Mouse (Mus musculus): ENCODE measurements at regions not wholly inside any gene's neighbourhood (a gene's known extent, or its start where the extent isn't known, plus 50 kb on each side); places are given as distances from the start of the nearest gene placed in this dataset.

DNA sequence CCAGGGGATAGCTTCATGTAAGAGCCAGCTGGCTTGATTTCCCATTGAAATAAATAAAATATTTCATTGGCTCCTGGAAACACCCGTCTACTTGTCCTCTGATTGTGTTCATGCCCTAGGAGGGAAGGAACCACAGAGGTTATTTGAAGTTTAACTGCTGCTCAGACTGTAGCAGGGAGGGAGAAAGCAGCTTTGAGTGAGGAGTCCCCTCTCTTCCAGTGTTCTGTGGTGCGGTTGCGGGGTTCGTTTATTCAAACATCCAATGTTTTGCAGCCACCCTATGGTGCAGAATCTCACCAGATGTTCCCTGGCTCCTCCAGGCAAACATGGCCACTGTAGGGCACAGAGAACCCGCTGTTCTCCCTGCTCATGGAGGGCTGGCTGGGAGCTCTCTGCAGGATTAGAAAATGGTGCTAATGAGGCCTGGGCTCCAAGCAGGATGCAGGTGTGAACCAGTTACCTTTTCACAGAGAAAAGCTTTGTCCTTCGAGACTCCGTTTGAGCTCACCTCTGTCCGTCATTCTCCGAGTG is 390.7 kb downstream of the Gpat3 start:
- Histone ChIP-seq H3K36me3 (no peaks in the 10 kb centered on the region), H3K27me3 (ENCODE audit: insufficient read depth, poor library complexity, severe bottlenecking) (no peaks in the 10 kb centered on the region), H3K27ac (no peak overlapping the region), H3K4me1 (no peaks in the 10 kb centered on the region), H3K9me3 (no peaks in the 10 kb centered on the region), H3K4me3 (no peak overlapping the region)
- 74% methylated on average over 9 of the region's 9 CpGs for WGBS
- no peak for DNase-seq (ENCODE audit: low spot score)

DNA sequence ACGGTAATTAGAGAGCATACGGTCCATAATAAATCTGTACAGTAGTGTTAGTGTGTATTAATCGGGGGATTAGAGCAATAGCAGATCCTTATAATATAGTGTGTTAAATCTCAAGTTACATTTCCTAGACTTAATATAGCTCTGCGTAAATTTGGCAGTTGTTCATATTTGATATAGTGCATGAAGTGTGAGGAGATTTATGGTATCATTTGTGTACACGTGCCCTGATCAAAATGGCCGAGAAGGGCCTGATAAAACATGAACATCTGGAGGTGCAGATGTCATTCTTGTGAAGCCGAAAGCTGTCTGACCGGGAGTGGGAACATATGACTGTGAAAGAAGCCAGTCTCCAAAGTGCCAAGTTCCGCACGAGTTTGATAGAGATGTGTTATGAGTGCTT is 376.9 kb downstream of the Gpat3 start:
- H3K27ac ChIP-seq = no peak overlapping the region
- no peaks in the 10 kb centered on the region for H3K36me3 ChIP-seq
- whole genome bisulfite sequencing = 81% methylated on average over 10 of the region's 10 CpGs
- H3K27me3 ChIP-seq (ENCODE audit: insufficient read depth, poor library complexity, severe bottlenecking) = no peaks in the 10 kb centered on the region
- DNase-seq (ENCODE audit: low spot score) = no peak
- no peak overlapping the region for H3K4me3 ChIP-seq
- H3K4me1 ChIP-seq = no peaks in the 10 kb centered on the region
- no peaks in the 10 kb centered on the region for H3K9me3 ChIP-seq

DNA sequence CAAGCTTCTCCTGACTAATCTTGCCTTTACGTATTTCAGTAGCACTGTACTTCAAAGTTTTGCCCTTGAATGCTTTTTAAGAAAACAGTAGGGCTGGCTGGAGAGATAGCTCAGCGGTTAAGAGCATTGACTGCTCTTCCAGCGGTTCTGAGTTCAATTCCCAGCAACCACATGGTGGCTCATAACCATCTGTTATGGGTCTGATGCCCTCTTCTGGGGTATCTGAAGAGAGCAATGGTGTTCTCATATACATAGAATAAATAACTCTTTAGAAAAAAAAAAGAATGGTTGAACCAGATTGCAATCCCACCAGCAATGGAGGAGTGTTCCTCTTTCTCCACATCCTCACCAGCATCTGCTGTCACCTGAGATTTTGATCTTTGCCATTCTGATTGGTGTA is 372.6 kb downstream of the Gpat3 start:
- DNase-seq (ENCODE audit: low spot score) = no peak
- H3K27ac ChIP-seq = no peak overlapping the region
- no peaks in the 10 kb centered on the region for H3K4me1 ChIP-seq
- H3K4me3 ChIP-seq = no peak overlapping the region
- WGBS = 79% methylated on average over 3 of the region's 3 CpGs
- H3K36me3 ChIP-seq = no peaks in the 10 kb centered on the region
- no peaks in the 10 kb centered on the region for H3K27me3 ChIP-seq (ENCODE audit: insufficient read depth, poor library complexity, severe bottlenecking)
- H3K9me3 ChIP-seq = no peaks in the 10 kb centered on the region

DNA sequence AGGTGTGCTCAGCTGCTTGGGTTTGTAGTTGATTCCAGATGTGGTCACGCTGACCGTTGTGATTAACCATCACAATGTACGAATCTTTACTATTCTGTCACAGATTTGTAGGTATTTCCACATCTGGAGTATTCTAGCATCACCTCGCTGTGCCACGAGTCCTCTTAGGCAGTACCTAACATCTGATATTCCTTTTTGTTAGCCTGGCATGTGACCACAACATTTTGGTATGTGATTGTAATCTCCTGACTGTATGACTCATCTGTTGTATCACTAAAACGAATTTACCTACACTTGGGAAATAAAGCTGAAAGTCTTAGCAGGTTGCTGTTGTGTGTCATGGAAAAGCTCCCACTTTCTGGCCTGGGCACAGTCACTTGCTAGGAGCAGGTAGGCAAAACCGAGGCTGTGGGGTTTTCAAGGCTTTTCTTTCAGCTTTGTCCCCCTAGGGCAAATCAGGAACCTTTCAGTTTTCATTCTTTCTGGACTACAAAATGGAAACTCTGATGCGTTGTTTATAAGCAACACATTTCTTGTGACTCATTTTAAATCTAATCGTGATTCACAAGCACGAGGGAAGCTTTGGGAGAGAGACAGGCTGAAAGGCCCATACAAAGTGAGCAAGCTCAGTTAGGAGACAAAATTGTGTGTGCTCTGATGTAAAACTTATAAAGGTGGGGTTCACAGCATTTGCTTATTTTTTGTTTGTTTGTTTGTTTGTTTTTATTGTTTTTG is 371.5 kb downstream of the Gpat3 start:
- no peaks in the 10 kb centered on the region for H3K36me3 ChIP-seq
- WGBS = 80% methylated on average over 10 of the region's 10 CpGs
- no peaks in the 10 kb centered on the region for H3K27me3 ChIP-seq (ENCODE audit: insufficient read depth, poor library complexity, severe bottlenecking)
- H3K4me3 ChIP-seq = no peak overlapping the region
- no peaks in the 10 kb centered on the region for H3K4me1 ChIP-seq
- H3K27ac ChIP-seq = no peak overlapping the region
- no peak for DNase-seq (ENCODE audit: low spot score)
- no peaks in the 10 kb centered on the region for H3K9me3 ChIP-seq

DNA sequence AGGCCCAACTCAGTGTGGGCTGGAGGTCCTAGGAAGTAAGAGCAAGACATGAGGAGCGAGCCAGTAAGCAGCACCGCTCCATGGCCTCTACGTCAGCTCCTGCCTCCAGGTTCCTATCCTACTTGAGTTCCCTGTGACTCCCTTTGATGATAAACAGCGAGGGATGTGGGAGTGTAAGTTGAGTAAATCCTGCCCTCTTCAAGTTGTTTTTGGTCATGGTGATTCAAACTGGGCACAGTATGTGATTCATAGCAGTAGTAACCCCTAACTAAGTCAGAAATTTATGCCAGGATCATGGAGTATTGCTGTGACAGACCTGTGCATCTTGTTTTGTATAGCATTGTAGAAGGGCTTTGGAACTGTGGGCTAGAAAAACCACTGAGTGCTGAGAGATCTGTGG is 366.5 kb downstream of the Gpat3 start:
- Histone ChIP-seq H3K4me1 (no peaks in the 10 kb centered on the region), H3K9me3 (no peaks in the 10 kb centered on the region), H3K36me3 (no peaks in the 10 kb centered on the region), H3K27me3 (ENCODE audit: insufficient read depth, poor library complexity, severe bottlenecking) (no peaks in the 10 kb centered on the region), H3K4me3 (no peak overlapping the region), H3K27ac (no peak overlapping the region)
- 80% methylated on average over 4 of the region's 4 CpGs for WGBS
- no peak for DNase-seq (ENCODE audit: low spot score)

DNA sequence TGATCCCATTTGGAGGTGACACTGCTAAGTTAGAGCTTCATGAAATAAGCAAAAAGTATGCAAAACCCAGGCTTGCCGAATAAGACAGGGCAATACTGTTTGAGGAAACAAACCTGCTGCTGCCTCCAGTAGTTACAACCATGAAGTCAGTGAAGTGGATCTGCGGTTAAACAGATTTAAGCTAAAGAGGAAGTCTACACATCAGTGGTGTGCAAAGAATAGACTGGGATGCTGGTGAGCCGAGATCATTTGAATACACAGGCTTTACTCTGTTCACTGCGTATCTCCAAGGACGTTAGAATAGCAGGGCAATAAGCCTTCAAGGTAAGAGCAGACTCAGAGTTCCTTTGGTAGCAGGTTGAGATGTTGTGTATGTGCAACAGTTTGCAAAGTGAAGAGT is 362.6 kb downstream of the Gpat3 start:
- H3K4me3 ChIP-seq = no peak overlapping the region
- 79% methylated on average over 5 of the region's 5 CpGs for WGBS
- DNase-seq (ENCODE audit: low spot score) = no peak

DNA sequence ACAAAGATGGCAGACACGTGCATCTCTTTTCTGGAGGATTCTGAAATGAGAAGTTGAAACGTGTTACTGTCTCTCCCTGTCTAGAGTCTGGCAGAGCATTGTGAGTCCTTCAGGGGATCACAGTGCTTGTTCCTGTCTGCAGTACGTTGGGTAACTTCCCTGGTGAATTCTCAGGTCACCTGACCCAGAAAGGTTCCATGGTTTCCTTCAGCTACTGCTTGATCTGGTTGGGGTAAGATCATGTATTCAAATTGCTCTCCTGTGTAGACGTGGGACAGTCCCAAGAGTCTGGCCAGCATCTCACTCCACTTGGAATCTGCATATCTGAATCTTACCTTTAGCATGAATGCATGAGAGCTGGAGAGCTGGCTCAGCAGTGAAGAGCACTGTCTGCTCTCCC is 350.0 kb downstream of the Gpat3 start:
- no peak overlapping the region for H3K4me3 ChIP-seq
- 76% methylated on average over 4 of the region's 4 CpGs for WGBS
- H3K27me3 ChIP-seq (ENCODE audit: insufficient read depth, poor library complexity, severe bottlenecking) = no peaks in the 10 kb centered on the region
- H3K4me1 ChIP-seq = no peaks in the 10 kb centered on the region
- no peaks in the 10 kb centered on the region for H3K9me3 ChIP-seq
- H3K27ac ChIP-seq = no peak overlapping the region
- DNase-seq (ENCODE audit: low spot score) = no peak
- no peaks in the 10 kb centered on the region for H3K36me3 ChIP-seq

More for the DNA sequence above, 362.6 kb downstream of the Gpat3 start:
- Histone ChIP-seq H3K9me3 (no peaks in the 10 kb centered on the region), H3K36me3 (no peaks in the 10 kb centered on the region), H3K27me3 (ENCODE audit: insufficient read depth, poor library complexity, severe bottlenecking) (no peaks in the 10 kb centered on the region), H3K4me1 (no peaks in the 10 kb centered on the region), H3K27ac (no peak overlapping the region)

DNA sequence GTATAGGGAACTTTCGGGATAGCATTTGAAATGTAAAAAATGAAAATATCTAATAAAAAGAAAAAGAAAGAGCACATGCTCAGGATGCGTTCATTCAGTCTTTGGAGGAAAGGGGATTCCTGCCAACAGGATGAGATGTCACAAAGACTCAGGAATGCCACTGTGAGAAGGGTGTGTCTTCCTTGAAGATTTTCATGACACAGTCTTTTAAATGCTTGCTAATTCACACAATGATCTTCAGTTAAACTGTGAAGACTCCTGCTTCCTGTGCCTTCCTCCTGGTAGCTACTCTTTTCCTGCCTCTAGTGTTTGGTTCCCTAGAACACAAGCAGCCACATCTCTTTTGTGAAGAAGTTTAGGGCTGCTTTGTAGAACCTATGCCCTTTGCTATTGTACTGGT is 345.5 kb downstream of the Gpat3 start:
- DNase-seq (ENCODE audit: low spot score) = no peak
- H3K27ac ChIP-seq = no peak overlapping the region
- 76% methylated on average over 2 of the region's 2 CpGs for WGBS
- no peaks in the 10 kb centered on the region for H3K9me3 ChIP-seq
- H3K27me3 ChIP-seq (ENCODE audit: insufficient read depth, poor library complexity, severe bottlenecking) = no peaks in the 10 kb centered on the region
- no peaks in the 10 kb centered on the region for H3K4me1 ChIP-seq
- H3K4me3 ChIP-seq = no peak overlapping the region
- H3K36me3 ChIP-seq = no peaks in the 10 kb centered on the region

DNA sequence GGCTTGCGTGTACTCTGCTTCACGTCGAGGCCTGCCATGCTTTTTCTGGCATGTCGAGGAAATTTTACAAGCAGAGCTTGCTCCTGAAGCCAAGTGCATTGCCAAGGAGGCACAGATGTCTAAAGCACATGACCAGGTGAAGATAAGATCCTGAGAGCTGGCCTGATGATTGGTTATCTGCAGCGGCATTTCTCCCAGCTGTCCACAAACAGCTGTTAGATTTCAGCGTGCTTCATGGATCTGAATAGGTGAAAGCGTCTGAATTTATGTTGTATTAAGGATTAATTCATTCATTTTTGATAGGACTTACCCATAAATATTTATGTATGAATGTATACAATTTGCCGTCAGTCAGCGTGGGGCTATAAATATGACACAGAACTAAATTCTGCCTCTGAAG is 327.7 kb downstream of the Gpat3 start:
- no peaks in the 10 kb centered on the region for H3K9me3 ChIP-seq
- no peaks in the 10 kb centered on the region for H3K27me3 ChIP-seq (ENCODE audit: insufficient read depth, poor library complexity, severe bottlenecking)
- H3K4me1 ChIP-seq = no peaks in the 10 kb centered on the region
- DNase-seq (ENCODE audit: low spot score) = no peak
- no peak overlapping the region for H3K4me3 ChIP-seq
- WGBS = 73% methylated on average over 9 of the region's 9 CpGs
- H3K36me3 ChIP-seq = no peaks in the 10 kb centered on the region
- no peak overlapping the region for H3K27ac ChIP-seq

DNA sequence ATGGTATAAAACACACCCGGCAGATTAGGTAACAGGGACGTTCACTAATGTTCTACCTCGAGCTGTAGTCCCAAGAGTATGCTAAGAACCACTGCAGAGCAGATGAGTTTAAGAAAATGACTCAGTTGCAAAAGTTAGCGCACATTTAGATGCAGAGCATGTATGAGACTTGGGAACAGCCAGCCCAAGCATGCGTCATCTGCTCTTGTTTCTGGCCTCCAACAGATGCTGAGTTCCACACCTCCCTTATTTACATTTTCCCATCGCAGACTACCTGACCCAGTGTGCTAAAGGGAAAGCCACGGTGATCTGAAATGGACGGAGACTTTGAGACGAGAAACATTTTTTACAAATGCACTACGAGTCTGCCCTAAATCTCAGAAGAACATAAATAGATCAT is 327.3 kb downstream of the Gpat3 start:
- Histone ChIP-seq H3K27me3 (ENCODE audit: insufficient read depth, poor library complexity, severe bottlenecking) (no peaks in the 10 kb centered on the region), H3K4me3 (no peak overlapping the region)
- WGBS = 77% methylated on average over 10 of the region's 10 CpGs

DNA sequence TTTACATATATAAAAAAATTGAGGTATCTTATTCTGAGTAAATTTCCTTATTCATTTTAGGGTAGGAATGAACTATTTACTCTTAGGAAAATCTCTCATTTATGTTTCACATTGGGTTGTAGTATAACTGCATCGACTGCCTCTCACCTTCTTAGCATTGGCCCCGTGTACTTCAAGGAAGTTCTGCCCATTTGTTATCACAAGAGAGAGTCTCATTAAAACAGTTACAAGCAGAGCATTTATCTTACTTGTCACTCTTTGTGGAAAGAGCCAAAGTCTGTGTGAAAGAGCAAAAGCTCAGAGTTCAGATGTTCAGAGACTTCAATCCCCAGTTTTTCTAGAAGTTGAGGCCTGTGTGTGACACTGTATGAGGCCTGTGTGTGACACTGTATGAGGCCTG is 323.6 kb downstream of the Gpat3 start:
- WGBS = 61% methylated on average over 2 of the region's 2 CpGs
- Histone ChIP-seq H3K36me3 (no peaks in the 10 kb centered on the region), H3K27me3 (ENCODE audit: insufficient read depth, poor library complexity, severe bottlenecking) (no peaks in the 10 kb centered on the region), H3K4me3 (no peak overlapping the region), H3K27ac (no peak overlapping the region), H3K9me3 (no peaks in the 10 kb centered on the region), H3K4me1 (no peaks in the 10 kb centered on the region)
- DNase-seq (ENCODE audit: low spot score) = no peak

More for the DNA sequence above, 327.3 kb downstream of the Gpat3 start:
- H3K27ac ChIP-seq = no peak overlapping the region
- no peak for DNase-seq (ENCODE audit: low spot score)
- H3K36me3 ChIP-seq = no peaks in the 10 kb centered on the region
- no peaks in the 10 kb centered on the region for H3K4me1 ChIP-seq
- no peaks in the 10 kb centered on the region for H3K9me3 ChIP-seq

DNA sequence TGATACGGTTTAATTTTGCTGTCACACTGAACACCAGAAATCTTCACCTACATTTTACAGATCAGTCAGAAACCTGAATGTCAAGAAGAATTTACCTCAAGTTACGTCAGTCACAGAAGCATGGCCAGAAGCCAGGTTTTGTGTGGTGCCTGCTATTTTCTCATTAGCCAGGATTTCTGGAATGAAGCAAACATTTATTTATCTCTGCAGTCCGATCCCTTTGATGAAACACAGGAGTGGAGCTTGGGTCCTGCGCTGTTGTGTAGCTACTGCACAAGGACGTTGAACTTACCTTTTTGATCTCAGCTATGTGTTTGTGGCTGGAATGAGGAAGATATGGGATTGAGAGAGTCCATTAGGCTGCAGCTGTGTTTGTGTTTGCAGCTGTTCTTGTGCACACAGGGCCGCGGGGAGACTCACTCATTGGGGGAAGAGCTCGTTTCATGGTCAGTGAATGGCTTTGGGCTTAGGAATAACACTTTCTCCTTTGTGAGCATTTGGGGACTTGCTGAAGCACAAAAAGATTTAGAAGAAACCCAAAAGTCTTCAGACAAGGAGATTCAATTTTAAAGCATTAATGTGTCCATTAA is 318.2 kb downstream of the Gpat3 start:
- H3K36me3 ChIP-seq = no peaks in the 10 kb centered on the region
- peaks cover 3% of the 10 kb centered on the region; the same call in 1 of the 2 replicates for H3K4me1 ChIP-seq
- H3K27me3 ChIP-seq (ENCODE audit: insufficient read depth, poor library complexity, severe bottlenecking) = no peaks in the 10 kb centered on the region
- no peak overlapping the region for H3K4me3 ChIP-seq
- WGBS = 50% methylated on average over 8 of the region's 8 CpGs
- H3K27ac ChIP-seq = no peak overlapping the region
- no peaks in the 10 kb centered on the region for H3K9me3 ChIP-seq
- no peak for DNase-seq (ENCODE audit: low spot score)

DNA sequence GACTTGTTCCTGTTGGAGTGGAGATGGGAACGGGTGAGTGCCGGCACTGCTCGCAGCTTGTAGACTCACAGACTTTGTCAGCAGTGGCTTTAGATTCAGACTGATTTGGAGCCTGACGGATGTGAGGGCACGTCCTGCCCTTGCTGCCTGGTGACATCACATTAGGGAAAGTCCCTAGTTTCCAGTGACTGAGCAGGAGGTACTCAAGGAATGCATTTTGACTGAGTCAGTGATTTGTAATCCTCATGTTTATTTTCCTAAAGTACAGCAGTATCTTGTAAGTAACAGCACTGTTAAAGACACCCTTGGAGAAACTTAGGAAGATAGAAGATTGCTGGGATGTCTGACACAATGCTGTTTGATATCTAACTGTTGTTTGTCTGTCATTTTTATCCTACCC is 317.6 kb downstream of the Gpat3 start:
- DNase-seq (ENCODE audit: low spot score) = no peak
- Histone ChIP-seq H3K27me3 (ENCODE audit: insufficient read depth, poor library complexity, severe bottlenecking) (no peaks in the 10 kb centered on the region), H3K27ac (no peak overlapping the region), H3K36me3 (no peaks in the 10 kb centered on the region), H3K4me1 (peaks cover 3% of the 10 kb centered on the region; the same call in 1 of the 2 replicates), H3K4me3 (no peak overlapping the region), H3K9me3 (no peaks in the 10 kb centered on the region)
- WGBS = 29% methylated on average over 5 of the region's 5 CpGs

Measured in heart, embryonic 10.5 days (tissue).